Mouse (Mus musculus): ENCODE data around the gene Pold4. TPM values are rescaled to one million over a fixed set of nuclear protein-coding genes. Genes with fewer than 3 reads are reported as not detected.
A peak's percentile ranks its signal among the peaks of the same experiment; 100 is the strongest.

The Pold4 gene
- polyA plus RNA-seq, 1 experiment from 2014 or later, result 12.2 TPM

GRCm38 (mm10) chr19:4194776-4195650 lies 36.7 kb upstream of the Pold4 start:
- H3K4me1 ChIP-seq, result peaks cover 48% of the 10 kb centered on the region
- 84% methylated on average over 12 of the region's 12 CpGs for WGBS
- DNase-seq (ENCODE audit: low spot score), result no peak
- H3K4me3 ChIP-seq, result 0 out of 2 replicates have a peak overlapping the region, but pooled peaks have one; percentile 14
- H3K27ac ChIP-seq (replicated peaks), result no peak overlapping the region
- H3K9me3 ChIP-seq (replicated peaks), result no peaks in the 10 kb centered on the region
- peaks cover 70% of the 10 kb centered on the region for H3K36me3 ChIP-seq
- no peaks in the 10 kb centered on the region for H3K27me3 ChIP-seq (ENCODE audit: low read depth, poor library complexity, severe bottlenecking)

- Histone ChIP-seq H3K4me3 (no peak overlapping the region), H3K27me3 (ENCODE audit: low read depth, poor library complexity, severe bottlenecking) (no peaks in the 10 kb centered on the region), H3K36me3 (peaks cover 76% of the 10 kb centered on the region), H3K4me1 (peaks cover 52% of the 10 kb centered on the region), H3K27ac (replicated peaks) (no peak overlapping the region), H3K9me3 (replicated peaks) (no peaks in the 10 kb centered on the region)
- DNase-seq (ENCODE audit: low spot score), result no peak
- 82% methylated on average over 2 of the region's 2 CpGs for WGBS
These were observed 35.7 kb upstream of the Pold4 start for GRCm38 (mm10) chr19:4196048-4196447.

GRCm38 (mm10) chr19:4196548-4196947 lies 35.2 kb upstream of the Pold4 start:
- Histone ChIP-seq H3K4me1 (peaks cover 49% of the 10 kb centered on the region), H3K27ac (replicated peaks) (no peak overlapping the region), H3K27me3 (ENCODE audit: low read depth, poor library complexity, severe bottlenecking) (no peaks in the 10 kb centered on the region), H3K9me3 (replicated peaks) (no peaks in the 10 kb centered on the region), H3K4me3 (no peak overlapping the region), H3K36me3 (peaks cover 76% of the 10 kb centered on the region)
- WGBS, result 77% methylated on average over 5 of the region's 5 CpGs
- no peak for DNase-seq (ENCODE audit: low spot score)

GRCm38 (mm10) chr19:4197180-4197579 lies 34.5 kb upstream of the Pold4 start:
- Histone ChIP-seq H3K36me3 (peaks cover 76% of the 10 kb centered on the region), H3K27ac (replicated peaks) (no peak overlapping the region), H3K4me3 (no peak overlapping the region; the same call in 1 of the 2 replicates), H3K4me1 (peaks cover 50% of the 10 kb centered on the region), H3K27me3 (ENCODE audit: low read depth, poor library complexity, severe bottlenecking) (peaks cover under 1% of the 10 kb centered on the region; the same call in 1 of the 2 replicates), H3K9me3 (replicated peaks) (no peaks in the 10 kb centered on the region)
- no peak for DNase-seq (ENCODE audit: low spot score)
- WGBS, result 81% methylated on average over 3 of the region's 3 CpGs

GRCm38 (mm10) chr19:4201291-4201909 lies 30.3 kb upstream of the Pold4 start, which contains the start of gene Rad9a:
Gene Rad9a, minus strand, starts transcription at chr19:4201662.
- under 1% methylated on average over 34 of the region's 34 CpGs for WGBS
- H3K36me3 ChIP-seq, result peaks cover 42% of the 10 kb centered on the region
- no peaks in the 10 kb centered on the region for H3K9me3 ChIP-seq (replicated peaks)
- peak within 1 kb of the TSS; percentile 65 for H3K4me3 ChIP-seq
- peak within 1 kb of the TSS; percentile 87 for H3K27ac ChIP-seq (replicated peaks)
- DNase-seq (ENCODE audit: low spot score), result peak; percentile 96
- peaks cover 35% of the 10 kb centered on the region for H3K27me3 ChIP-seq (ENCODE audit: low read depth, poor library complexity, severe bottlenecking)
- peaks cover 34% of the 10 kb centered on the region for H3K4me1 ChIP-seq

GRCm38 (mm10) chr19:4202149-4202548 lies 29.6 kb upstream of the Pold4 start:
- Histone ChIP-seq H3K4me1 (peaks cover 30% of the 10 kb centered on the region), H3K4me3 (peak overlapping the region; percentile 65), H3K9me3 (replicated peaks) (no peaks in the 10 kb centered on the region), H3K27me3 (ENCODE audit: low read depth, poor library complexity, severe bottlenecking) (peaks cover 40% of the 10 kb centered on the region), H3K36me3 (peaks cover 35% of the 10 kb centered on the region), H3K27ac (replicated peaks) (peak overlapping the region; percentile 87)
- no peak for DNase-seq (ENCODE audit: low spot score)
- 39% methylated on average over 7 of the region's 7 CpGs for WGBS

GRCm38 (mm10) chr19:4203148-4203547 lies 28.6 kb upstream of the Pold4 start:
- no peak overlapping the region for H3K27ac ChIP-seq (replicated peaks)
- DNase-seq (ENCODE audit: low spot score), result no peak
- H3K27me3 ChIP-seq (ENCODE audit: low read depth, poor library complexity, severe bottlenecking), result peaks cover 43% of the 10 kb centered on the region
- no peaks in the 10 kb centered on the region for H3K9me3 ChIP-seq (replicated peaks)
- H3K4me1 ChIP-seq, result peaks cover 30% of the 10 kb centered on the region
- H3K36me3 ChIP-seq, result peaks cover 25% of the 10 kb centered on the region
- WGBS, result 70% methylated on average over 3 of the region's 3 CpGs
- no peak overlapping the region for H3K4me3 ChIP-seq

GRCm38 (mm10) chr19:4203604-4204326 lies 27.9 kb upstream of the Pold4 start:
- WGBS, result 62% methylated on average over 13 of the region's 13 CpGs
- no peak for DNase-seq (ENCODE audit: low spot score)
- no peak overlapping the region for H3K27ac ChIP-seq (replicated peaks)
- H3K36me3 ChIP-seq, result peaks cover 18% of the 10 kb centered on the region
- no peaks in the 10 kb centered on the region for H3K9me3 ChIP-seq (replicated peaks)
- peaks cover 30% of the 10 kb centered on the region for H3K4me1 ChIP-seq
- H3K27me3 ChIP-seq (ENCODE audit: low read depth, poor library complexity, severe bottlenecking), result peaks cover 49% of the 10 kb centered on the region
- no peak overlapping the region for H3K4me3 ChIP-seq

- DNase-seq (ENCODE audit: low spot score), result no peak
- H3K9me3 ChIP-seq (replicated peaks), result no peaks in the 10 kb centered on the region
- H3K36me3 ChIP-seq, result peaks cover 7% of the 10 kb centered on the region
- H3K4me3 ChIP-seq, result no peak overlapping the region
- H3K27ac ChIP-seq (replicated peaks), result no peak overlapping the region
- H3K27me3 ChIP-seq (ENCODE audit: low read depth, poor library complexity, severe bottlenecking), result peaks cover 58% of the 10 kb centered on the region
- peaks cover 28% of the 10 kb centered on the region for H3K4me1 ChIP-seq
- WGBS, result 76% methylated on average over 3 of the region's 4 CpGs
These were observed 26.8 kb upstream of the Pold4 start for GRCm38 (mm10) chr19:4204889-4205288.

GRCm38 (mm10) chr19:4206971-4207370 lies 24.7 kb upstream of the Pold4 start:
- H3K27ac ChIP-seq (replicated peaks), result no peak overlapping the region
- no peak overlapping the region for H3K4me3 ChIP-seq
- peaks cover 17% of the 10 kb centered on the region for H3K4me1 ChIP-seq
- H3K36me3 ChIP-seq, result no peaks in the 10 kb centered on the region
- no peaks in the 10 kb centered on the region for H3K9me3 ChIP-seq (replicated peaks)
- peaks cover 76% of the 10 kb centered on the region for H3K27me3 ChIP-seq (ENCODE audit: low read depth, poor library complexity, severe bottlenecking)
- WGBS, result 5% methylated on average over 2 of the region's 2 CpGs
- DNase-seq (ENCODE audit: low spot score), result peak; percentile 75

GRCm38 (mm10) chr19:4208563-4208962 lies 23.1 kb upstream of the Pold4 start:
- WGBS, result 71% methylated on average over 5 of the region's 5 CpGs
- H3K27me3 ChIP-seq (ENCODE audit: low read depth, poor library complexity, severe bottlenecking), result peaks cover 80% of the 10 kb centered on the region

GRCm38 (mm10) chr19:4211891-4212588 lies 19.7 kb upstream of the Pold4 start:
- H3K36me3 ChIP-seq, result no peaks in the 10 kb centered on the region
- DNase-seq (ENCODE audit: low spot score), result no peak
- WGBS, result 12% methylated on average over 4 of the region's 4 CpGs
- peak overlapping the region; percentile 4 for H3K27ac ChIP-seq (replicated peaks)
- H3K4me1 ChIP-seq, result peaks cover 55% of the 10 kb centered on the region
- H3K4me3 ChIP-seq, result no peak overlapping the region
- H3K27me3 ChIP-seq (ENCODE audit: low read depth, poor library complexity, severe bottlenecking), result peaks cover 86% of the 10 kb centered on the region
- no peaks in the 10 kb centered on the region for H3K9me3 ChIP-seq (replicated peaks)

More at GRCm38 (mm10) chr19:4208563-4208962, 23.1 kb upstream of the Pold4 start:
- Histone ChIP-seq H3K36me3 (no peaks in the 10 kb centered on the region), H3K4me3 (no peak overlapping the region), H3K27ac (replicated peaks) (no peak overlapping the region), H3K4me1 (peaks cover 24% of the 10 kb centered on the region), H3K9me3 (replicated peaks) (no peaks in the 10 kb centered on the region)
- no peak for DNase-seq (ENCODE audit: low spot score)
